Mouse (Mus musculus): ENCODE measurements around the gene Smap2.

DNA sequence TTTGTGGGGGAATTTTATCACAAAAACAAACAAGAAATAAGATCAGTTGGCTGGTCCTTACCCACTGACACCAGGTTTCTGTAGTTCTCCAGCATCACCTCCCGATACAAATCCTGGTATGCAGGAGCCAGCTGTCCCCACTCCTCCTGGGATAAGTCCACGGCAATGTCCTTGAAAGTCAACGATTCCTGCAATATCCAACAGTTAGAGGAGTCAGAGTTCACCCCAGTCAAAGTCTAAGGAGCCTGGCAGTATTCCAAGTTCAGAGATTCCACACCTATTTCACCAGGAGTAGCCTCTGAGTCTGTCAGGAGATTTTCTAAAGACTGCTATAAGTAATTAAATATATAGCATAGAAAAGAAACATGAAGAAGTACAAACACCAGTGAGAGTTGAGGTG, 82.0 kb downstream of the Smap2 start:
- no peak for TF ChIP-seq CTCF (IDR thresholded peaks at IDR 0.05; ENCODE audit: control insufficient read depth, insufficient read depth, insufficient replicate concordance, low read depth, low read length)
- TF ChIP-seq POLR2A (IDR thresholded peaks at IDR 0.05; ENCODE audit: control insufficient read depth, low read depth, low read length): no peak
